Mouse (Mus musculus) embryonic facial prominence, embryonic 14.5 days (tissue): ENCODE results near the gene Atraid. TPM values are rescaled to one million over a fixed set of nuclear protein-coding genes. Genes with fewer than 3 reads are reported as not detected.
A peak's percentile ranks its signal among the peaks of the same experiment; 100 is the strongest.

Source experiments
- ATAC-seq: fragments of 200-750 bp; cut with Nextera tagmentation; 2 replicates; pipeline ENCODE4 v1.8.0; 2017; ENCODE audit warnings: low read depth, moderate number of reproducible peaks, moderate TSS enrichment
- DNase-seq: peaks from one replicate; pipeline ENCODE4 v3.0.0-alpha.2; 2015; ENCODE audit warnings: low spot score
- H3K27ac ChIP-seq: fragments of 300-500 bp; sonication (generic); replicated peaks from 2 replicates; pipeline ENCODE4 v1.5.1; 2014; ENCODE audit warnings: low read depth, mild to moderate bottlenecking, low read length, moderate library complexity
- H3K27me3 ChIP-seq: fragments of 300-500 bp; sonication (generic); replicated peaks from 2 replicates; pipeline ENCODE4 v1.6.1; 2014; ENCODE audit warnings: low read length; ENCODE audit not compliant: control insufficient read depth, insufficient read depth
- H3K36me3 ChIP-seq: fragments of 300-500 bp; sonication (generic); 2 replicates; pipeline ENCODE4 v1.6.1; 2014; ENCODE audit warnings: low read length, mixed read lengths; ENCODE audit not compliant: control insufficient read depth, insufficient read depth
- H3K4me1 ChIP-seq: fragments of 300-500 bp; sonication (generic); 2 replicates; pipeline ENCODE4 v1.6.1; 2014; ENCODE audit warnings: antibody characterized with exemption, low read length; ENCODE audit not compliant: control insufficient read depth, insufficient read depth
- H3K4me2 ChIP-seq: fragments of 300-500 bp; sonication (generic); 2 replicates; pipeline ENCODE4 v1.6.1; 2014; ENCODE audit warnings: low read depth, mild to moderate bottlenecking, low read length, moderate library complexity, mixed read lengths
- H3K4me3 ChIP-seq: fragments of 300-500 bp; sonication (generic); 2 replicates; pipeline ENCODE4 v1.5.1; 2014; ENCODE audit warnings: low read depth, mild to moderate bottlenecking, low read length
- H3K9ac ChIP-seq: fragments of 300-500 bp; sonication (generic); 2 replicates; pipeline ENCODE4 v1.6.1; 2014; ENCODE audit warnings: low read depth, mild to moderate bottlenecking, low read length, moderate library complexity, mixed read lengths
- H3K9me3 ChIP-seq: fragments of 300-500 bp; sonication (generic); 2 replicates; pipeline ENCODE4 v1.6.1; 2016; ENCODE audit warnings: low read length; ENCODE audit not compliant: control insufficient read depth
- WGBS: fragments of 180-500 bp; shearing (Covaris S2); extraction: QIAGEN DNeasy Blood & Tissue Kit; methylation state at CpG from one replicate; pipeline ENCODE4 v1.1.7; 2014; 5-methylcytosine and 5-hydroxymethylcytosine counted together
- polyA plus RNA-seq: library from polyadenylated mRNA; unstranded; fragments of >200 nt; fragmentation: Nextera tagmentation; extraction: Ambion mirVana; gene quantifications from 2 replicates; pipeline ENCODE4 v1.2.1, GENCODE M21; 2014

Atraid gene
- polyA plus RNA-seq, 1 experiment from 2014 or later, result 195 TPM

- peak overlapping the region; percentile 64 for H3K4me2 ChIP-seq
- DNase-seq, result no peak
- peaks cover 18% of the 10 kb centered on the region for H3K4me1 ChIP-seq
- H3K9ac ChIP-seq, result no peak overlapping the region
- no peak overlapping the region for H3K27ac ChIP-seq
- H3K27me3 ChIP-seq, result peaks cover 79% of the 10 kb centered on the region
- WGBS, result 19% methylated on average over 11 of the region's 11 CpGs
- no peak for ATAC-seq
- H3K4me3 ChIP-seq, result peak overlapping the region; percentile 28
- no peaks in the 10 kb centered on the region for H3K36me3 ChIP-seq
- H3K9me3 ChIP-seq, result no peaks in the 10 kb centered on the region
Measured at GRCm38 (mm10) chr5:31095711-31096480, 47.8 kb downstream of the Atraid start.

Other genes with a start within 250 kb of the Atraid start
- gene Mapre3, start 233.7 kb upstream of the Atraid start, polyA plus RNA-seq, result 31.0 and 37.0 TPM in 2 replicates
- gene Tmem214, start 180.3 kb upstream of the Atraid start, polyA plus RNA-seq, result 77.1 and 77.2 TPM in 2 replicates
- 17.4 and 22.4 TPM in 2 replicates for gene Agbl5, start 159.6 kb upstream of the Atraid start, polyA plus RNA-seq
- 507 and 572 TPM in 2 replicates for gene Ost4, start 140.5 kb upstream of the Atraid start, polyA plus RNA-seq
- gene Emilin1, start 134.9 kb upstream of the Atraid start, polyA plus RNA-seq, result 200 and 225 TPM in 2 replicates
- gene Khk, start 126.9 kb upstream of the Atraid start, polyA plus RNA-seq, result 22.1 and 24.7 TPM in 2 replicates
- 30.9 and 51.1 TPM in 2 replicates for gene Cgref1, start 102.7 kb upstream of the Atraid start, polyA plus RNA-seq
- gene Preb, start 88.0 kb upstream of the Atraid start, polyA plus RNA-seq, result 85.3 and 91.2 TPM in 2 replicates
- gene Tcf23, start 79.7 kb upstream of the Atraid start, polyA plus RNA-seq, result 0.19 TPM in 1 of 2 replicates, not detected in the other
- gene Slc5a6, start 612 bp downstream of the Atraid start, polyA plus RNA-seq, result 14.9 and 17.6 TPM in 2 replicates
- 29.1 and 30.2 TPM in 2 replicates for gene Cad, start 6.5 kb downstream of the Atraid start, polyA plus RNA-seq
- gene Dnajc5g, start 58.0 kb downstream of the Atraid start, polyA plus RNA-seq, result not detected in 2 replicates
- 0.84 and 0.93 TPM in 2 replicates for gene Slc30a3, start 59.9 kb downstream of the Atraid start, polyA plus RNA-seq
- 11.6 and 16.3 TPM in 2 replicates for gene Trim54, start 68.4 kb downstream of the Atraid start, polyA plus RNA-seq
- gene Ucn, start 90.5 kb downstream of the Atraid start, polyA plus RNA-seq, result 0.39 TPM in 1 of 2 replicates, not detected in the other
- 47.7 and 54.6 TPM in 2 replicates for gene Mpv17, start 105.9 kb downstream of the Atraid start, polyA plus RNA-seq
- gene Gm29609, start 131.6 kb downstream of the Atraid start, polyA plus RNA-seq, result 0.54 and 0.68 TPM in 2 replicates
- gene Gtf3c2, start 131.8 kb downstream of the Atraid start, polyA plus RNA-seq, result 47.5 and 59.9 TPM in 2 replicates
- gene Snx17, start 144.9 kb downstream of the Atraid start, polyA plus RNA-seq, result 124 and 141 TPM in 2 replicates
- 55.5 and 58.0 TPM in 2 replicates for gene Eif2b4, start 145.1 kb downstream of the Atraid start, polyA plus RNA-seq
- gene Zfp513, start 154.0 kb downstream of the Atraid start, polyA plus RNA-seq, result 5.4 and 5.8 TPM in 2 replicates
- 102 and 107 TPM in 2 replicates for gene Ppm1g, start 172.4 kb downstream of the Atraid start, polyA plus RNA-seq
- gene Nrbp1, start 192.6 kb downstream of the Atraid start, polyA plus RNA-seq, result 157 and 172 TPM in 2 replicates
- gene Gm9970, start 192.9 kb downstream of the Atraid start, polyA plus RNA-seq, result 0.68 and 0.83 TPM in 2 replicates
- 14.8 and 15.2 TPM in 2 replicates for gene Krtcap3, start 203.4 kb downstream of the Atraid start, polyA plus RNA-seq
- 36.7 and 38.4 TPM in 2 replicates for gene Ift172, start 242.8 kb downstream of the Atraid start, polyA plus RNA-seq
- gene Fndc4, start 247.8 kb downstream of the Atraid start, polyA plus RNA-seq, result 74.4 and 80.6 TPM in 2 replicates
- gene Gckr, start 249.1 kb downstream of the Atraid start, polyA plus RNA-seq, result 0.17 and 0.31 TPM in 2 replicates